Mouse (Mus musculus): ENCODE data around the gene A930033H14Rik. TPM values are rescaled to one million over a fixed set of nuclear protein-coding genes. Genes with fewer than 3 reads are reported as not detected.

Gene A930033H14Rik
- total and polyA plus RNA-seq, 2 experiments: 0.26 to 5.9 TPM

- no peaks in the 10 kb centered on the region for H3K27me3 ChIP-seq (ENCODE audit: control insufficient read depth, insufficient read depth, low read length)
- peaks cover 2% of the 10 kb centered on the region; the same call in 1 of the 2 replicates for H3K36me3 ChIP-seq (ENCODE audit: control insufficient read depth, insufficient read depth, low read length)
- peak; percentile 83 for DNase-seq (ENCODE audit: extremely low read depth, low read depth, low spot score)
- H3K4me3 ChIP-seq (ENCODE audit: insufficient read depth, low read depth, low read length): no peak overlapping the region
- TF ChIP-seq CTCF (IDR thresholded peaks at IDR 0.05; ENCODE audit: low read depth, low read length) (no peak), POLR2A (IDR thresholded peaks at IDR 0.05; ENCODE audit: extremely low read depth, insufficient read depth, low read length) (no peak)
- peak overlapping the region; percentile 61 for H3K27ac ChIP-seq (replicated peaks; ENCODE audit: insufficient read depth, low read depth, low read length)
- peaks cover 10% of the 10 kb centered on the region for H3K4me1 ChIP-seq (ENCODE audit: control insufficient read depth, insufficient read depth, low read length)
- H3K79me2 ChIP-seq (ENCODE audit: control insufficient read depth, insufficient read depth, low read length): peaks cover 13% of the 10 kb centered on the region; the same call in 1 of the 2 replicates
- no peak overlapping the region for H3K9ac ChIP-seq (ENCODE audit: low read depth, low read length)
- WGBS: 24% methylated on average over 10 of the region's 10 CpGs
These were observed 22.3 kb downstream of the A930033H14Rik start for GRCm38 (mm10) chr10:69190434-69191160.

GRCm38 (mm10) chr10:69187773-69188443 is 25.0 kb downstream of the A930033H14Rik start:
- Histone ChIP-seq H3K4me1 (ENCODE audit: control insufficient read depth, insufficient read depth, low read length) (peaks cover 15% of the 10 kb centered on the region), H3K9ac (ENCODE audit: low read depth, low read length) (no peak overlapping the region), H3K27me3 (ENCODE audit: control insufficient read depth, insufficient read depth, low read length) (no peaks in the 10 kb centered on the region), H3K4me3 (ENCODE audit: insufficient read depth, low read depth, low read length) (no peak overlapping the region), H3K27ac (replicated peaks; ENCODE audit: insufficient read depth, low read depth, low read length) (no peak overlapping the region), H3K36me3 (ENCODE audit: control insufficient read depth, insufficient read depth, low read length) (no peaks in the 10 kb centered on the region; the same call in 1 of the 2 replicates), H3K79me2 (ENCODE audit: control insufficient read depth, insufficient read depth, low read length) (peaks cover 5% of the 10 kb centered on the region; the same call in 1 of the 2 replicates)
- WGBS: 90% methylated on average over 9 of the region's 9 CpGs
- no peak for DNase-seq (ENCODE audit: extremely low read depth, low read depth, low spot score)
- no peak for TF ChIP-seq CTCF (IDR thresholded peaks at IDR 0.05; ENCODE audit: low read depth, low read length)

- H3K27me3 ChIP-seq (ENCODE audit: control insufficient read depth, insufficient read depth, low read length): no peaks in the 10 kb centered on the region
- peak overlapping the region; percentile 43 for H3K4me3 ChIP-seq (ENCODE audit: insufficient read depth, low read depth, low read length)
- H3K27ac ChIP-seq (replicated peaks; ENCODE audit: insufficient read depth, low read depth, low read length): 0 out of 2 replicates have a peak overlapping the region, but pooled peaks have one; percentile 32
- TF ChIP-seq CTCF (IDR thresholded peaks at IDR 0.05; ENCODE audit: low read depth, low read length): peak; percentile 83
- no peak for TF ChIP-seq POLR2A (IDR thresholded peaks at IDR 0.05; ENCODE audit: extremely low read depth, insufficient read depth, low read length)
- peak; percentile 73 for DNase-seq (ENCODE audit: extremely low read depth, low read depth, low spot score)
- no peaks in the 10 kb centered on the region; the same call in 1 of the 2 replicates for H3K36me3 ChIP-seq (ENCODE audit: control insufficient read depth, insufficient read depth, low read length)
- peak overlapping the region; percentile 54 for H3K9ac ChIP-seq (ENCODE audit: low read depth, low read length)
- H3K79me2 ChIP-seq (ENCODE audit: control insufficient read depth, insufficient read depth, low read length): peaks cover 3% of the 10 kb centered on the region; the same call in 1 of the 2 replicates
- 14% methylated on average over 21 of the region's 21 CpGs for WGBS
- peaks cover 12% of the 10 kb centered on the region for H3K4me1 ChIP-seq (ENCODE audit: control insufficient read depth, insufficient read depth, low read length)
These were observed 26.7 kb downstream of the A930033H14Rik start for GRCm38 (mm10) chr10:69185894-69186893.

- Histone ChIP-seq H3K4me1 (ENCODE audit: control insufficient read depth, insufficient read depth, low read length) (peaks cover 12% of the 10 kb centered on the region), H3K36me3 (ENCODE audit: control insufficient read depth, insufficient read depth, low read length) (no peaks in the 10 kb centered on the region; the same call in 1 of the 2 replicates), H3K79me2 (ENCODE audit: control insufficient read depth, insufficient read depth, low read length) (peaks cover 3% of the 10 kb centered on the region; the same call in 1 of the 2 replicates), H3K27ac (replicated peaks; ENCODE audit: insufficient read depth, low read depth, low read length) (peak overlapping the region; percentile 77), H3K27me3 (ENCODE audit: control insufficient read depth, insufficient read depth, low read length) (no peaks in the 10 kb centered on the region), H3K9ac (ENCODE audit: low read depth, low read length) (0 out of 2 replicates have a peak overlapping the region, but pooled peaks have one; percentile 21), H3K4me3 (ENCODE audit: insufficient read depth, low read depth, low read length) (no peak overlapping the region)
- DNase-seq (ENCODE audit: extremely low read depth, low read depth, low spot score): no peak
- WGBS: 61% methylated on average over 4 of the region's 4 CpGs
- TF ChIP-seq POLR2A (IDR thresholded peaks at IDR 0.05; ENCODE audit: extremely low read depth, insufficient read depth, low read length): no peak
- TF ChIP-seq CTCF (IDR thresholded peaks at IDR 0.05; ENCODE audit: low read depth, low read length): no peak
These were observed 27.5 kb downstream of the A930033H14Rik start for GRCm38 (mm10) chr10:69185431-69185830.

- DNase-seq (ENCODE audit: extremely low read depth, low read depth, low spot score): no peak
- TF ChIP-seq CTCF (IDR thresholded peaks at IDR 0.05; ENCODE audit: low read depth, low read length) (no peak), POLR2A (IDR thresholded peaks at IDR 0.05; ENCODE audit: extremely low read depth, insufficient read depth, low read length) (no peak)
- H3K4me1 ChIP-seq (ENCODE audit: control insufficient read depth, insufficient read depth, low read length): peaks cover 9% of the 10 kb centered on the region; the same call in 1 of the 2 replicates
- H3K4me3 ChIP-seq (ENCODE audit: insufficient read depth, low read depth, low read length): no peak overlapping the region
- no peaks in the 10 kb centered on the region; the same call in 1 of the 2 replicates for H3K36me3 ChIP-seq (ENCODE audit: control insufficient read depth, insufficient read depth, low read length)
- H3K27me3 ChIP-seq (ENCODE audit: control insufficient read depth, insufficient read depth, low read length): no peaks in the 10 kb centered on the region
- peaks cover 3% of the 10 kb centered on the region; the same call in 1 of the 2 replicates for H3K79me2 ChIP-seq (ENCODE audit: control insufficient read depth, insufficient read depth, low read length)
- H3K9ac ChIP-seq (ENCODE audit: low read depth, low read length): no peak overlapping the region
- 79% methylated on average over 4 of the region's 4 CpGs for WGBS
- no peak overlapping the region for H3K27ac ChIP-seq (replicated peaks; ENCODE audit: insufficient read depth, low read depth, low read length)
These were observed 28.0 kb downstream of the A930033H14Rik start for GRCm38 (mm10) chr10:69184903-69185302.

All from liver, adult 2 months (tissue).